Mouse (Mus musculus): Measurements from ENCODE around the gene Ggn. TPM values are rescaled to one million over a fixed set of nuclear protein-coding genes. Genes with fewer than 3 reads are reported as not detected.
"Not testable (repeated sequence)": the region's sequence is repeated elsewhere in the genome, so short reads cannot be mapped to it uniquely, and the experiment has no call there.

Gene Ggn
- polyA plus RNA-seq, 1 experiment from 2014 or later, result 0.55 TPM

- Histone ChIP-seq H3K27me3 (replicated peaks; ENCODE audit: low read depth, poor library complexity, severe bottlenecking) (peaks cover 54% of the 10 kb centered on the region), H3K36me3 (replicated peaks) (peaks cover 19% of the 10 kb centered on the region), H3K4me1 (peaks cover 64% of the 10 kb centered on the region), H3K9me3 (no peaks in the 10 kb centered on the region), H3K4me3 (peak overlapping the region; percentile 84), H3K27ac (replicated peaks) (peak overlapping the region; percentile 90)
- no peak for DNase-seq (ENCODE audit: low spot score)
- 1% methylated on average over 10 of the region's 10 CpGs for WGBS
These were observed 1.8 kb upstream of the Ggn start for GRCm38 (mm10) chr7:29168121-29168695.

- H3K4me1 ChIP-seq, result peaks cover 65% of the 10 kb centered on the region
- under 1% methylated on average over 14 of the region's 14 CpGs for WGBS
- H3K27ac ChIP-seq (replicated peaks), result peak overlapping the region; percentile 90
These were observed 1.2 kb upstream of the Ggn start for GRCm38 (mm10) chr7:29168791-29169230.

GRCm38 (mm10) chr7:29169231-29170065 is 562 bp upstream of the Ggn start:
- Histone ChIP-seq H3K27ac (replicated peaks) (peak overlapping the region; percentile 90), H3K4me1 (peaks cover 65% of the 10 kb centered on the region), H3K4me3 (peak overlapping the region; percentile 84), H3K27me3 (replicated peaks; ENCODE audit: low read depth, poor library complexity, severe bottlenecking) (peaks cover 66% of the 10 kb centered on the region), H3K9me3 (no peaks in the 10 kb centered on the region), H3K36me3 (replicated peaks) (peaks cover 31% of the 10 kb centered on the region)
- peak; percentile 90 for DNase-seq (ENCODE audit: low spot score)
- WGBS, result under 1% methylated on average over 38 of the region's 39 CpGs

More at GRCm38 (mm10) chr7:29168791-29169230, 1.2 kb upstream of the Ggn start:
- Histone ChIP-seq H3K9me3 (no peaks in the 10 kb centered on the region), H3K27me3 (replicated peaks; ENCODE audit: low read depth, poor library complexity, severe bottlenecking) (peaks cover 60% of the 10 kb centered on the region), H3K4me3 (peak overlapping the region; percentile 84), H3K36me3 (replicated peaks) (peaks cover 25% of the 10 kb centered on the region)
- peak; percentile 65 for DNase-seq (ENCODE audit: low spot score)

- no peaks in the 10 kb centered on the region for H3K9me3 ChIP-seq
- H3K27me3 ChIP-seq (replicated peaks; ENCODE audit: low read depth, poor library complexity, severe bottlenecking), result peaks cover 76% of the 10 kb centered on the region
- peaks cover 65% of the 10 kb centered on the region for H3K4me1 ChIP-seq
- H3K4me3 ChIP-seq, result peak overlapping the region; percentile 84
- peaks cover 39% of the 10 kb centered on the region for H3K36me3 ChIP-seq (replicated peaks)
- H3K27ac ChIP-seq (replicated peaks), result peak overlapping the region; percentile 11; the same call in 1 of the 2 replicates
- peak; percentile 57 for DNase-seq (ENCODE audit: low spot score)
- WGBS, result 2% methylated on average over 43 of the region's 43 CpGs
These were observed 948 bp downstream of the Ggn start for GRCm38 (mm10) chr7:29170755-29171561.

GRCm38 (mm10) chr7:29171562-29172097 is 1.6 kb downstream of the Ggn start:
- H3K4me3 ChIP-seq, result peak overlapping the region; percentile 84
- WGBS, result 7% methylated on average over 34 of the region's 34 CpGs
- peak overlapping the region; percentile 11; the same call in 1 of the 2 replicates for H3K27ac ChIP-seq (replicated peaks)
- H3K36me3 ChIP-seq (replicated peaks), result peaks cover 41% of the 10 kb centered on the region
- peak; percentile 42 for DNase-seq (ENCODE audit: low spot score)
- no peaks in the 10 kb centered on the region for H3K9me3 ChIP-seq
- peaks cover 65% of the 10 kb centered on the region for H3K4me1 ChIP-seq
- H3K27me3 ChIP-seq (replicated peaks; ENCODE audit: low read depth, poor library complexity, severe bottlenecking), result peaks cover 72% of the 10 kb centered on the region

GRCm38 (mm10) chr7:29172390-29173016 is 2.5 kb downstream of the Ggn start:
- H3K9me3 ChIP-seq, result no peaks in the 10 kb centered on the region
- DNase-seq (ENCODE audit: low spot score), result peak; percentile 32
- peak overlapping the region; percentile 84 for H3K4me3 ChIP-seq
- H3K27ac ChIP-seq (replicated peaks), result no peak overlapping the region
- peaks cover 66% of the 10 kb centered on the region for H3K27me3 ChIP-seq (replicated peaks; ENCODE audit: low read depth, poor library complexity, severe bottlenecking)
- WGBS, result 35% methylated on average over 32 of the region's 32 CpGs
- peaks cover 49% of the 10 kb centered on the region for H3K36me3 ChIP-seq (replicated peaks)
- H3K4me1 ChIP-seq, result peaks cover 63% of the 10 kb centered on the region

GRCm38 (mm10) chr7:29178106-29178505 is 8.1 kb downstream of the Ggn start:
- H3K36me3 ChIP-seq (replicated peaks), result peaks cover 55% of the 10 kb centered on the region
- H3K9me3 ChIP-seq, result no peaks in the 10 kb centered on the region
- no peak for DNase-seq (ENCODE audit: low spot score)
- WGBS, result 89% methylated on average over 4 of the region's 4 CpGs
- peaks cover 24% of the 10 kb centered on the region for H3K4me1 ChIP-seq
- H3K4me3 ChIP-seq, result no peak overlapping the region
- no peak overlapping the region for H3K27ac ChIP-seq (replicated peaks)
- H3K27me3 ChIP-seq (replicated peaks; ENCODE audit: low read depth, poor library complexity, severe bottlenecking), result peaks cover 23% of the 10 kb centered on the region

GRCm38 (mm10) chr7:29179323-29179722 is 9.3 kb downstream of the Ggn start:
- peak overlapping the region; percentile 78 for H3K4me3 ChIP-seq
- H3K36me3 ChIP-seq (replicated peaks), result peaks cover 43% of the 10 kb centered on the region
- 59% methylated on average over 7 of the region's 7 CpGs for WGBS
- H3K4me1 ChIP-seq, result peaks cover 17% of the 10 kb centered on the region
- no peaks in the 10 kb centered on the region for H3K9me3 ChIP-seq
- peaks cover 11% of the 10 kb centered on the region for H3K27me3 ChIP-seq (replicated peaks; ENCODE audit: low read depth, poor library complexity, severe bottlenecking)
- no peak for DNase-seq (ENCODE audit: low spot score)
- H3K27ac ChIP-seq (replicated peaks), result no peak overlapping the region

- H3K9me3 ChIP-seq, result no peaks in the 10 kb centered on the region
- 0 out of 2 replicates have a peak, but pooled peaks cover 2% of the 10 kb centered on the region for H3K27me3 ChIP-seq (replicated peaks; ENCODE audit: low read depth, poor library complexity, severe bottlenecking)
- peak within 1 kb of the TSS; percentile 91 for H3K27ac ChIP-seq (replicated peaks)
- peak; percentile 98 for DNase-seq (ENCODE audit: low spot score)
- WGBS, result under 1% methylated on average over 62 of the region's 62 CpGs
- H3K4me3 ChIP-seq, result peak within 1 kb of the TSS; percentile 78
- H3K4me1 ChIP-seq, result peaks cover 17% of the 10 kb centered on the region
- peaks cover 34% of the 10 kb centered on the region for H3K36me3 ChIP-seq (replicated peaks)
These were observed 10.3 kb downstream of the Ggn start, which contains the start of gene Psmd8 for GRCm38 (mm10) chr7:29180077-29180853. Gene Psmd8, minus strand, starts transcription at chr7:29180701.

GRCm38 (mm10) chr7:29180854-29181236 is 10.8 kb downstream of the Ggn start:
- Histone ChIP-seq H3K4me3 (peak overlapping the region; percentile 78), H3K9me3 (no peaks in the 10 kb centered on the region), H3K4me1 (peaks cover 17% of the 10 kb centered on the region), H3K27ac (replicated peaks) (peak overlapping the region; percentile 91; the same call in 1 of the 2 replicates), H3K27me3 (replicated peaks; ENCODE audit: low read depth, poor library complexity, severe bottlenecking) (no peaks in the 10 kb centered on the region), H3K36me3 (replicated peaks) (peaks cover 28% of the 10 kb centered on the region)
- DNase-seq (ENCODE audit: low spot score), result no peak
- 39% methylated on average over 5 of the region's 5 CpGs for WGBS

- peaks cover 23% of the 10 kb centered on the region for H3K36me3 ChIP-seq (replicated peaks)
- H3K27me3 ChIP-seq (replicated peaks; ENCODE audit: low read depth, poor library complexity, severe bottlenecking), result not testable (repeated sequence)
- 91% methylated on average over 4 of the region's 4 CpGs for WGBS
These were observed 11.3 kb downstream of the Ggn start for GRCm38 (mm10) chr7:29181323-29181722.

More at GRCm38 (mm10) chr7:29181323-29181722, 11.3 kb downstream of the Ggn start:
- peak overlapping the region; percentile 78; the same call in 1 of the 2 replicates for H3K4me3 ChIP-seq
- not testable (repeated sequence) for H3K9me3 ChIP-seq; DNase-seq (ENCODE audit: low spot score)
- H3K4me1 ChIP-seq, result peaks cover 17% of the 10 kb centered on the region
- H3K27ac ChIP-seq (replicated peaks), result 0 out of 2 replicates have a peak overlapping the region, but pooled peaks have one; percentile 91
